Mouse (Mus musculus) C2C12 (cell line): ENCODE data around the gene Aprt.

Experiments used
- CEBPB ChIP-seq: IDR thresholded peaks from one replicate; pipeline ENCODE4 v1.6.1; 2011; ENCODE audit warnings: low read depth, mild to moderate bottlenecking, control low read depth, moderate library complexity
- CTCF ChIP-seq: IDR thresholded peaks from one replicate; pipeline ENCODE4 v1.5.1; 2011; ENCODE audit not compliant: control insufficient read depth, insufficient read depth, insufficient read length
- FOSL1 ChIP-seq: IDR thresholded peaks from one replicate; pipeline ENCODE4 v1.8.0; 2011; ENCODE audit warnings: mild to moderate bottlenecking, low read length; ENCODE audit not compliant: poor library complexity, insufficient read depth, severe bottlenecking
- MAX ChIP-seq: IDR thresholded peaks from one replicate; pipeline ENCODE4 v1.6.1; 2011; ENCODE audit warnings: mild to moderate bottlenecking, control low read depth
- MYOG ChIP-seq: IDR thresholded peaks from one replicate; pipeline ENCODE4 v1.6.1; 2011; ENCODE audit not compliant: control insufficient read depth, insufficient read length; ENCODE audit errors: extremely low read depth

GRCm38 (mm10) chr8:122571153-122571552 lies 5.6 kb downstream of the Aprt start:
- no peak for TF ChIP-seq CTCF
- no peak for TF ChIP-seq CEBPB
- no peak for TF ChIP-seq MAX
- no peak for TF ChIP-seq FOSL1
- TF ChIP-seq MYOG = no peak
